Mouse (Mus musculus) ES-E14 (cell line): ENCODE data around the gene Phf21a. TPM values are rescaled to one million over a fixed set of nuclear protein-coding genes. Genes with fewer than 3 reads are reported as not detected.
"Not testable (repeated sequence)": the region's sequence is repeated elsewhere in the genome, so short reads cannot be mapped to it uniquely, and the experiment has no call there.

Experiments used
- DNase-seq: peaks from one replicate; pipeline ENCODE4 v3.0.0-alpha.2; 2013; ENCODE audit warnings: low read depth, low spot score
- H3K27ac ChIP-seq: 2 replicates; pipeline ENCODE4 v1.5.1; 2012; ENCODE audit warnings: low read depth, mild to moderate bottlenecking, low read length, moderate library complexity, mixed read lengths; ENCODE audit not compliant: poor library complexity, insufficient read depth, severe bottlenecking
- H3K36me3 ChIP-seq: 2 replicates; pipeline ENCODE4 v1.6.1; 2012; ENCODE audit warnings: mild to moderate bottlenecking, low read length, moderate library complexity, mixed read lengths; ENCODE audit not compliant: control insufficient read depth, poor library complexity, insufficient read depth, severe bottlenecking
- H3K4me1 ChIP-seq, 2 experiments: fragments of 150-350 bp in 1 of 2; sonication (generic) in 1 of 2; 2 replicates each; pipeline ENCODE4 v1.6.1; 2012; ENCODE audit warnings: low read length in 2 of 2, mild to moderate bottlenecking in 1 of 2, mixed read lengths in 1 of 2; ENCODE audit not compliant: control insufficient read depth in 2 of 2, insufficient read depth in 2 of 2, poor library complexity in 1 of 2
- H3K4me3 ChIP-seq, 2 experiments: fragments of 150-350 bp in 1 of 2; sonication (generic) in 1 of 2; 2 replicates each; pipeline ENCODE4 v1.5.1; 2012; ENCODE audit warnings: low read length in 2 of 2, low read depth in 1 of 2, mild to moderate bottlenecking in 1 of 2, mixed read lengths in 1 of 2; ENCODE audit not compliant: insufficient read depth in 1 of 2, poor library complexity in 1 of 2, severe bottlenecking in 1 of 2
- H3K9ac ChIP-seq: 2 replicates; pipeline ENCODE4 v1.6.1; 2012; ENCODE audit warnings: low read depth, mild to moderate bottlenecking, low read length, mixed read lengths; ENCODE audit not compliant: poor library complexity, insufficient read depth, severe bottlenecking
- H3K9me3 ChIP-seq: fragments of 150-350 bp; sonication (generic); 2 replicates; pipeline ENCODE4 v1.6.1; 2012; ENCODE audit warnings: low read depth, mild to moderate bottlenecking, low read length; ENCODE audit not compliant: control insufficient read depth, insufficient read depth
- CHD2 ChIP-seq: IDR thresholded peaks from 2 replicates; pipeline ENCODE4 v1.6.1; 2014; ENCODE audit warnings: mild to moderate bottlenecking, low read depth, low read length, inconsistent platforms
- HCFC1 ChIP-seq: IDR thresholded peaks from 2 replicates; pipeline ENCODE4 v1.6.1; 2012; ENCODE audit warnings: low read length, inconsistent platforms, borderline replicate concordance; ENCODE audit not compliant: insufficient read depth
- MAFK ChIP-seq: IDR thresholded peaks from 2 replicates; pipeline ENCODE4 v1.6.1; 2014; ENCODE audit warnings: mild to moderate bottlenecking, low read depth, low read length, inconsistent platforms; ENCODE audit not compliant: insufficient read depth
- ZC3H11A ChIP-seq: IDR thresholded peaks from 2 replicates; pipeline ENCODE4 v1.6.1; 2012; ENCODE audit warnings: low read depth, mild to moderate bottlenecking, inconsistent platforms, low read length, borderline replicate concordance
- ZNF384 ChIP-seq: IDR thresholded peaks from 2 replicates; pipeline ENCODE4 v1.6.1; 2012; ENCODE audit warnings: low read depth, low read length, inconsistent platforms
- in situ Hi-C, 2 experiments: fragments of 600-800 bp; cut with MboI; formaldehyde crosslinking; loops; one replicate each; pipeline ENCODE4 v1.15.1; 2025; ENCODE audit warnings: low sequenced_read_pairs in 2 of 2, inconsistent platforms in 1 of 2; ENCODE audit not compliant: unreplicated experiment in 2 of 2
- total RNA-seq: library from RNA; depleted of rRNA; stranded (reverse); fragments of 300-350 nt; gene quantifications from 2 replicates; pipeline ENCODE4 v1.2.3, GENCODE M21; 2012

The Phf21a gene
- total RNA-seq, 1 experiment, result 23.5 TPM

DNA sequence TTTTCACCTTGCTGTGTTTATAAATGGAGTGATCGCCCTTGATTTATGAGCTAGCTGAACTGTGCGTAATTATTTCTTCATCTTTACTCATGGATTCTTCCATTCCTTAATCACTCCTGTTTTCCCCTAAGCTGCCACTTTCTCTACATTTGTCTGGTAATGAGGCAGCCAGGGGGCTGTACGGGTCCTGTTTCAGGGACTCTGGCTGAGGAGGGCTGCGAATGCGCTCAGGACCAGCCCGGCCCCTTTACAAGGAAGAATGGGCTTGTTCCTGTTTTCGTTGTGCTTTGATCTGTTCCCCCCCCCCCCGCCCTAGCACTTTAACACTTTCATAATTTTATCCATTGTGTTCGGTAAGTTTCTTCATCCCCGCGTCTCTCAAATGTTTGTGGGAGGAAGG is 48.2 kb downstream of the Phf21a start:
- H3K4me3 ChIP-seq, result peak overlapping the region in 1 of 2 experiments; percentile 26; a peak in 3 of 4 replicates
- in situ Hi-C loops, result no loop called here
- no peak for DNase-seq
- H3K27ac ChIP-seq, result peak overlapping the region; percentile 40; the same call in 1 of the 2 replicates
- no peak for TF ChIP-seq ZNF384
- TF ChIP-seq ZC3H11A, result no peak
- no peak for TF ChIP-seq CHD2
- no peak for TF ChIP-seq HCFC1
- no peak for TF ChIP-seq MAFK
- H3K9me3 ChIP-seq, result no peaks in the 10 kb centered on the region
- no peaks in the 10 kb centered on the region for H3K36me3 ChIP-seq
- H3K9ac ChIP-seq, result no peak overlapping the region
- peaks cover 4 to 17% of the 10 kb centered on the region in 2 experiments; a peak in 3 of 4 replicates for H3K4me1 ChIP-seq

DNA sequence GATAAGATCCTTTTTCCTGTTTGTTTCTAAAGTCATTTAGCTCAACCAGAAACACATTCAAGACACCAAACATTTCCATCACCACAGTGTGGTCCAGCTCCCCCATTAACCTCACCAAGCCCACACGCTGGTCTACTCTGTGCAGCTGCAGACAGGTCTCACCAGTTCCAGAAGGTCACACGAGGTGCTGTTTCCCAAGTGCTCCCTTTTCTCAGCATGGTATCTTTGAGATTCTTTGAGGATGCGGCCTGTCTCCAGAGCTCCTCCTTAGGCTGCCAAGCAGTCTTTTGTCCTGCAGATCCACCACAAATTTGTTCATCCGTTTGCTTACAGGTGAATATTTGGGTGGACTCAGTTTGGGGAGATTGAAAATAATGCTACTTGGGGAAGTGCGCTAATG is 51.0 kb downstream of the Phf21a start:
- peak; percentile 52 for DNase-seq
- Histone ChIP-seq H3K27ac (peak overlapping the region; percentile 96), H3K4me1 (peaks cover 8 to 23% of the 10 kb centered on the region in 2 experiments; a peak in 3 of 4 replicates), H3K4me3 (no peak overlapping the region), H3K9ac (no peak overlapping the region), H3K9me3 (no peaks in the 10 kb centered on the region), H3K36me3 (no peaks in the 10 kb centered on the region)
- TF ChIP-seq MAFK, result no peak
- no peak for TF ChIP-seq CHD2
- TF ChIP-seq HCFC1, result no peak
- no peak for TF ChIP-seq ZNF384
- no peak for TF ChIP-seq ZC3H11A
- in situ Hi-C loops, result no loop called here

GRCm38 (mm10) chr2:92147925-92148750 is 55.2 kb downstream of the Phf21a start:
- H3K27ac ChIP-seq, H3K36me3 ChIP-seq, H3K9ac ChIP-seq, in situ Hi-C loops, H3K9me3 ChIP-seq, H3K4me3 ChIP-seq: not testable (repeated sequence)
- DNase-seq, result peak; percentile 40
- H3K4me1 ChIP-seq, result peaks cover 4 to 18% of the 10 kb centered on the region in 2 experiments; a peak in 3 of 4 replicates

DNA sequence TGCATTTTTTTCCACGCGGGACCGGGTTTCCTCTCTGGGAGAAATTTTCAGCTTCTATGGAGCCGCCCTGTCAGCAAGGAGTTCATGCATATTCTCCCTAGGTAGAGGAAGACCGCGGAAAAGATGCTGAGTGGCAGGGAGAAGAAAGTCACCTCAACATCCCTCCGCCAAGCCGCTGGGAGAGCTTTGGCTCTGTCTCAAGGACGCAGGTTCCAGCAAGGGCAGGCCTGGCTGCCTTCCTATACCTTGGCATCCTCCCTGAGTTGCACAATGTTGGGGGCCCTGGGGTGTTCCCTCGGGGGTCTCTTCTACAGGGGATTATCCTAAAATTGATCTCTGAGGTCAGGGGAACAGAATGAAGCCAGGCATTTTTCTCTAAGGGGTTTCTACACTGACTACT is 71.4 kb downstream of the Phf21a start:
- peaks cover 0 to 2% of the 10 kb centered on the region in 2 experiments; a peak in 1 of 4 replicates for H3K4me1 ChIP-seq
- peak overlapping the region in 1 of 2 experiments; percentile 28; a peak in 1 of 4 replicates for H3K4me3 ChIP-seq
- no peaks in the 10 kb centered on the region for H3K36me3 ChIP-seq
- in situ Hi-C loops, result no loop called here
- no peak for DNase-seq
- no peak overlapping the region for H3K27ac ChIP-seq
- no peak overlapping the region for H3K9ac ChIP-seq
- TF ChIP-seq ZNF384 (no peak), HCFC1 (no peak), CHD2 (no peak), MAFK (no peak), ZC3H11A (no peak)
- no peaks in the 10 kb centered on the region for H3K9me3 ChIP-seq

DNA sequence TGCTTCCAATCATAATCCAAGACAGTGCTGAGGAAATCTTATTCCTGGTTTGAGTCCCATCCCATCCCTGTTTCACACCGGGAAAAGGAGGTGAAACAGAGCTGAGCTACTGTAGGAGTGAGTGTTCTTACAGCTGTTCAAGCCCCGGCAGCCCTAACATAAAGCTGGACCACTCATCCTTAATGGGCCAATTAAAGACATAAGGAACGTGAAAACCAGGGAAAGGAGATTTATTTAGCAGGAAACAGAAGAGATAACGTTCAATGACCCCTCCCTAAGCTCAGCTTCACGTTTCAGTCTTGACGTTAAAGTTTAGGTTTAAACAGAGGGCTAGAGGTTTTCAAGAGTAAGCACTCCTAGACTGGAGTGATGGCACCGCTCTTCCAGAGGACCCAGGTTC is 74.0 kb downstream of the Phf21a start:
- H3K9me3 ChIP-seq, result no peaks in the 10 kb centered on the region
- no peak overlapping the region for H3K4me3 ChIP-seq
- no peak overlapping the region for H3K9ac ChIP-seq
- no peak for TF ChIP-seq MAFK
- TF ChIP-seq HCFC1, result no peak
- no peak for TF ChIP-seq ZC3H11A
- H3K27ac ChIP-seq, result no peak overlapping the region
- in situ Hi-C loops, result no loop called here
- no peaks in the 10 kb centered on the region for H3K36me3 ChIP-seq
- DNase-seq, result no peak
- peaks cover 2 to 7% of the 10 kb centered on the region in 2 experiments; a peak in 1 of 4 replicates for H3K4me1 ChIP-seq
